Mouse (Mus musculus): ENCODE data around the gene Prkn.

Gene Prkn

GRCm38 (mm10) chr17:11639786-11640185 is 799.6 kb downstream of the Prkn start:
- no peak for DNase-seq (ENCODE audit: low read depth, low spot score)

- no peak for DNase-seq (ENCODE audit: low read depth, low spot score)
Observed at GRCm38 (mm10) chr17:11642328-11642727, 802.1 kb downstream of the Prkn start.

GRCm38 (mm10) chr17:11644016-11644415 is 803.8 kb downstream of the Prkn start:
- DNase-seq (ENCODE audit: low read depth, low spot score) = no peak

- DNase-seq (ENCODE audit: low read depth, low spot score) = no peak
Observed at GRCm38 (mm10) chr17:11644873-11645464, 804.8 kb downstream of the Prkn start.

- no peak for DNase-seq (ENCODE audit: low read depth, low spot score)
Observed at GRCm38 (mm10) chr17:11656397-11656796, 816.2 kb downstream of the Prkn start.

- DNase-seq (ENCODE audit: low read depth, low spot score) = no peak
Observed at GRCm38 (mm10) chr17:11656878-11657277, 816.7 kb downstream of the Prkn start.

- no peak for DNase-seq (ENCODE audit: low read depth, low spot score)
Observed at GRCm38 (mm10) chr17:11661898-11662297, 821.7 kb downstream of the Prkn start.

- no peak for DNase-seq (ENCODE audit: low read depth, low spot score)
Observed at GRCm38 (mm10) chr17:11663437-11663836, 823.3 kb downstream of the Prkn start.

- DNase-seq (ENCODE audit: low read depth, low spot score) = no peak
Observed at GRCm38 (mm10) chr17:11664610-11665345, 824.6 kb downstream of the Prkn start.

- DNase-seq (ENCODE audit: low read depth, low spot score) = no peak
Observed at GRCm38 (mm10) chr17:11679716-11680115, 839.5 kb downstream of the Prkn start.

- no peak for DNase-seq (ENCODE audit: low read depth, low spot score)
Observed at GRCm38 (mm10) chr17:11680456-11680855, 840.3 kb downstream of the Prkn start.

GRCm38 (mm10) chr17:11681825-11682372 is 841.7 kb downstream of the Prkn start:
- no peak for DNase-seq (ENCODE audit: low read depth, low spot score)

- DNase-seq (ENCODE audit: low read depth, low spot score) = no peak
Observed at GRCm38 (mm10) chr17:11705005-11705404, 864.8 kb downstream of the Prkn start.

GRCm38 (mm10) chr17:11705761-11706160 is 865.6 kb downstream of the Prkn start:
- DNase-seq (ENCODE audit: low read depth, low spot score) = no peak

GRCm38 (mm10) chr17:11712066-11712465 is 871.9 kb downstream of the Prkn start:
- no peak for DNase-seq (ENCODE audit: low read depth, low spot score)

- no peak for DNase-seq (ENCODE audit: low read depth, low spot score)
Observed at GRCm38 (mm10) chr17:11719801-11720200, 879.6 kb downstream of the Prkn start.

- DNase-seq (ENCODE audit: low read depth, low spot score) = no peak
Observed at GRCm38 (mm10) chr17:11721906-11722305, 881.7 kb downstream of the Prkn start.

GRCm38 (mm10) chr17:11722478-11722877 is 882.3 kb downstream of the Prkn start:
- DNase-seq (ENCODE audit: low read depth, low spot score) = no peak

- no peak for DNase-seq (ENCODE audit: low read depth, low spot score)
Observed at GRCm38 (mm10) chr17:11724135-11724534, 884.0 kb downstream of the Prkn start.

- DNase-seq (ENCODE audit: low read depth, low spot score) = no peak
Observed at GRCm38 (mm10) chr17:11727101-11727500, 886.9 kb downstream of the Prkn start.

GRCm38 (mm10) chr17:11728294-11728693 is 888.1 kb downstream of the Prkn start:
- DNase-seq (ENCODE audit: low read depth, low spot score) = no peak

- DNase-seq (ENCODE audit: low read depth, low spot score) = no peak
Observed at GRCm38 (mm10) chr17:11730656-11731594, 890.7 kb downstream of the Prkn start.

Data from brain, embryonic 18.5 days (tissue).